Mouse (Mus musculus) heart, adult 8-10 months (tissue): ENCODE results near the gene Ptprn2. TPM values are rescaled to one million over a fixed set of nuclear protein-coding genes. Genes with fewer than 3 reads are reported as not detected.
A peak's percentile ranks its signal among the peaks of the same experiment; 100 is the strongest.

Experiments
- DNase-seq: peaks from one replicate; pipeline ENCODE4 v3.0.0; 2022; ENCODE audit warnings: low spot score
- total RNA-seq, 4 experiments: library from RNA; stranded (reverse); gene quantifications; 2 replicates each; pipeline ENCODE4 v1.2.4; 2022

Gene Ptprn2
- total RNA-seq, 4 experiments from 2014 or later, result 0.06 to 0.17 (median 0.14) TPM; not detected in 1

- no peak for DNase-seq
These were observed 641.6 kb downstream of the Ptprn2 start for GRCm38 (mm10) chr12:117127078-117127477.

- DNase-seq, result peak; percentile 8
These were observed 642.0 kb downstream of the Ptprn2 start for GRCm38 (mm10) chr12:117127485-117127884.

DNA sequence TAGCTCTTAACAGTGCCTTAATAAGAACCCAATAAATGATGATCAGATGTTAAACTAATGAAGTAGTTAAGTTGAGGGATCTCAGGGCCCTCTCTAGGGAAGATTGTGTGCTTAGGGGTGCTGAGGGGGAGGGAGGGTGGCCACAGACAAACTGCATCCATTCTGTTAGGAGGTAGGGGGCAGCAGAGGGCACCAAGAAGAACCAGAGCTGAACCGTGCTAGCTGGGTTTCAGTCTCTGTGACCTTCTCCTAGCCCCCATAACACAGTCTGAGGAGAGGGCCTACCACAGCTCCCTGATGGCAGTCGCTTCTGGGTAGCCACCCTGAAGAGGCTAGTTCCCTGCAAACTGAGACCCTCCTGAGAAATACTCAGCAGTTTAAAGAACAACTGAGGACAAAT is 646.6 kb downstream of the Ptprn2 start:
- no peak for DNase-seq

DNA sequence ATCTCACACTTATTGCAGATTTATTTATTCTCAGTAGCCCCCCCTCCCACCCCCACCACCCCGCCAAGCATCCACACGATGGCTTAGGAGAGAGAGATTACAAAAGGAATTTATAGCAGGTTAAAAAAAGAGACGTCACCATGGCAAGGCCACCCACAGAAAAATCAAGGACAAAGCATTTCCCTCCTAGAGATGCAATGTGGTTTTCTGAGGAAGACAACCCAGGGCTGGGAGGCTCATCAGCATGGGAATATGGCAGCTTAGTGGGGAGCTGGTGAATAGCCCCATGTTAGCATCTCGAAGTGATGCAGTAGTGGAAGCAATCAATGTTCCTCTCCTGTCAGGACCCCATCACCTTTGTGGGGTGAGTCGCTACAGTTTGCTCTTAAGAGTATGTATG is 649.7 kb downstream of the Ptprn2 start:
- no peak for DNase-seq

- DNase-seq, result no peak
These were observed 651.0 kb downstream of the Ptprn2 start for GRCm38 (mm10) chr12:117136472-117137010.

GRCm38 (mm10) chr12:117140901-117141300 is 655.4 kb downstream of the Ptprn2 start:
- DNase-seq, result no peak

- no peak for DNase-seq
These were observed 655.9 kb downstream of the Ptprn2 start for GRCm38 (mm10) chr12:117141394-117141793.

GRCm38 (mm10) chr12:117149176-117149575 is 663.7 kb downstream of the Ptprn2 start:
- DNase-seq, result no peak

DNA sequence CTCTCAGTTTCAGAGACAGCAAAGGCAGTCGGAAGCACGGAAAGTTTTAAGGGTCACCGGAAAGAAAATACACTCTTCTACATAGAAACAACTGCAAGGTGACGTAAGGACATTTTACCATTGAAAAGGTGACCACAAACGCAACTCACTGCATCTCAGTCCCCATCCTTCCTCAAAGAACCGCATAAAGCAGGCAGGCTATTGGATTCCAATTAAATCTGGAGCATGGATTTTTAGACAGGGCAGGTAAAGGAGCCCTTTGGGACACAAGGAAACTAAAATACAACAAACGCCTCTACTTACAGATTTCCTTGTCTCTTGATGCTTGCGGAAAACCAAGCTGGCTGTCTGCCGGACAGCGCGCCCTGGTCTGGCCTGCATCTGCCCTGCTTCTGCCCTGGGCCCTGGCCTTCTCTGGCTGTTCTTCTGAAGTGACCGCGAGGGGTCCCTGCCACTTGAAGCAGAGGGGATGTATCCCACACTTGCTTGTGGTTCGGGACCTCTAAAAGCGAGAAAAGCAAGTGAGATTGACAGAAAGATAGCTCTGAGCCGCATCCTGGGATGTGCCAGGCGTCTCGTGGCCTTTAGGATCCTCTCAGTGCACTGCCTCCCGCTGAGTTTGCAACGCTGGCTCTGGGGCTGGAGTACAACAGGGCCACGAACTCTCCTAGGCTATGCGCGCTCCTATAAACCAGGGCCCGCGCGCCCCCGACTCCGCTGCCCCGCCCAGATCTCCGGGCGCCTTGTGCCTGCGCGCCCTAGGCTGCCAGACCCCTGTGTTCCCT is 665.3 kb downstream of the Ptprn2 start:
- DNase-seq, result no peak

- DNase-seq, result no peak
These were observed 666.1 kb downstream of the Ptprn2 start for GRCm38 (mm10) chr12:117151611-117152010.

- no peak for DNase-seq
These were observed 667.0 kb downstream of the Ptprn2 start for GRCm38 (mm10) chr12:117152366-117153165.

DNA sequence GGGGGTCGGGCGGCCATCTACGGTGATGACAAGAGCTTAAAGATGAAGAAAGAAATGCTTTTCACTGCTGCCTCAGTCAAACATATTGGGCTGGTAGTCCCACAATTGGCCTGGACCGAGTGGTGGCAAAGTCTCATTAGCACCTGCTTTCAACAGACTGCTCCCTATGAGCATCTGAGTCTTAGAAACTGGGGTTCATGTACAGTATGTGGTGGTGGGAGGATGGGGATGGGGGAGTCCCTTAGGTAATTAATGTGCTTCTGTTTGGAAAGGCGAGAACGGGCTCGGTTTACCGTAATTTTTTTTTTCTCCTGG is 667.6 kb downstream of the Ptprn2 start:
- DNase-seq, result no peak

- DNase-seq, result peak; percentile 18
These were observed 668.3 kb downstream of the Ptprn2 start for GRCm38 (mm10) chr12:117153671-117154355.

DNA sequence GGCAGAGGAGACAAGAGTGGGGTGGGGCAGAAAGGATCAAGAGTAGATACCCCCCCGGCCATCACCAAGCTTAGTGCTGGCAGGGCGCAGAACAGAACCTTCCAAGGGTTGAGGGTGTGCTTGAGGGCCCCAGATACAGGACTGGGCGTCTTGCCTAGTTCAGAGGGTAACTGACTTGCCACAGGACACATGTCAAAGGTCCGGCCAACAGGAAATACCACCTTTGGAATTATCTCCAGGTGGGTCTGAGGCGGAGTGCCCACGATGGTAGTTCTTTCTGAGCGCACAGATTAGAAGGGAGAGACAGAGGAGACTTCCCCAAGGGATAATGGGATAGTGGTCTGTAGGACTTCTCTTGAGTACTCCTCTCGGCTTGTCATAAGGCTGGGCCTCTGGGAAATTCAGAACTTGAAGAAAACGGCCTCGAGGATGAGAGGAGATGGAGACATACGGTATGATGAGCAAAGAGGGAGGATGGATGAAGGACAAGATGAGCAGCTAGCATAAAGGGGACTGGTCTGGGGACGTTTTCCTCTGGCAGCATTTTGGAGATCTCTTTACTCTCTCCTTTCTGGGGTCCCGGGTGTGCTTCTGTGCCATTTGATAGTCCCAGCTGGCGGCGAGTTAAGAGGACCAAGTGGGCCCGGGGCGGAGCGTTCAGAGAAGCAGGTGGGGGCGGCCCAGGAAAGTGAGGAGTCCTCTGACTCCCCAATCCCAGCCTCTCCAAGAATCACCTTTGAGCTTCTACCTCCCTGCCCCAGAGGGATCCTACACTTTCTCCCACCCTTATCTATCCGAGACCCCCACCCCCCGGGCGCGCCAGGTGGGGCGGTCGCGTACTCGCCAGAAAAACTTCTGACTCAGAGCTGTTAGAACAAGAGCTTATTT is 669.1 kb downstream of the Ptprn2 start:
- no peak for DNase-seq

DNA sequence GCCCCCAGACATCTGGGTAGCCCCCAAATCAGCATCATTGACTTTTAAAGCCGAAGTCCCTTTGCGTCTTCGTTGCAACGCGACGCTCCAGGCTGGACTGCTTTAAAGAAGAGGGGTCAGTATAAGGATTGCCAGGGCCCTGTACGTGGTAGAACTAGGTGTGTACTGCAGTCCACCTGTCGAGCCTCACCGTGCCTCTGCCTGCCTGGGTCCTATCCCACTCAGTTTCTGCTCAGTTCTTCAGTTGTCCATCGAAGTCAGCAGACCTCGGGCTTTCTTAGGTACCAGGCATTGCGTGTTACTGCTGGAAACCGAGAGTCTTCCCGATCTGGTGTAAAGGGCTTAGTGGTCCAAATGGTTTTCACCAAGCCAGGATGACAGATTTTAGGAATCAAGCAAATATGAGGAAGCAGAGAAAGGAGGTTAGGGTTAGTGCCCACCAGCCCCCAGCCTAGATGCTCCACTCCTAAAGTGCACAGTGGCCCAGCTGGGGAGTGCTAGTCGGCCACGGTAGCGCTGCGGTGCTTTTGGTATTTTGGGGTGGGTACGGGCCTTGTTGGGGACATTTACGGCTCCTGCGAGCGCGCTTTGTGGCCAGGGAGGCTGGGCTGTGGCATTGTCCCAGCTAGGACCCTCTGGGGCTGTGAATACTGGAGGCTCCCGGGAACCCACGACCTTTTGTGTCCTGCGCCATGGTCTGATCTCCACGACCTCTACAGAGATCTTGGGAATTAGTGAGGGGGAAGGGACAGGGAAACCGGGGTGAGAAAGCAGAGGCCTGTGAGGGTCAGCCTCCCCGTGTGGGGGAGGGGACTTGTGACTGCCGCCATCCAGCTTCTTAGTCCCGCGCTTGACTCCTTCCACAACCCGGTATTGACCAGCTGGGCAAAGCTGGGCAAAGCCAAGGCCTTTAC is 670.0 kb downstream of the Ptprn2 start:
- no peak for DNase-seq

- no peak for DNase-seq
These were observed 670.7 kb downstream of the Ptprn2 start for GRCm38 (mm10) chr12:117156256-117156655.

DNA sequence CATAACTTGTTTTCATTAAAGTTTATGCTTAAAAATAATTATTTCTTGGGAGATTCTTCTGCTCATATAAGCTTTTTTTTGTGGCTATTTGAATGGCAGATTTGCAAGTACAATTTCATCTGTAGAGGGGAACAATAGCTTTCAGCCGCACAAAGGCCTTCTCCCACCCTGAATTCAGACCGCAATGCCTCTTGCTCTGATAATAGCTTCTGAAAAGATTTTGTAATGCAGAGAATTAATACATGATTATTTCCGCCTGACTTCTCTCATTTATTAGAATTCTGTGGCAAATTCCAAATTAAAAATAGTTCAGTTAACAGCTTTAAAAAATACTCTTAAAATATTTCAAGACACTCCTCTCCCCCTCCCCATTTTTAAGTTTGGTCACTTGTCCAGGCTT is 671.3 kb downstream of the Ptprn2 start:
- no peak for DNase-seq

GRCm38 (mm10) chr12:117157249-117157648 is 671.7 kb downstream of the Ptprn2 start:
- DNase-seq, result no peak

GRCm38 (mm10) chr12:117157660-117158386 is 672.3 kb downstream of the Ptprn2 start:
- DNase-seq, result no peak
